Mouse (Mus musculus) ES-E14 (cell line): Measurements from ENCODE around the gene E130308A19Rik. TPM values are rescaled to one million over a fixed set of nuclear protein-coding genes. Genes with fewer than 3 reads are reported as not detected.
A peak's percentile ranks its signal among the peaks of the same experiment; 100 is the strongest.
"Not testable (repeated sequence)": the region's sequence is repeated elsewhere in the genome, so short reads cannot be mapped to it uniquely, and the experiment has no call there.

ENCODE experiments used
- DNase-seq: peaks from one replicate; pipeline ENCODE4 v3.0.0-alpha.2; 2013; ENCODE audit warnings: low read depth, low spot score
- H3K27ac ChIP-seq: 2 replicates; pipeline ENCODE4 v1.5.1; 2012; ENCODE audit warnings: low read depth, mild to moderate bottlenecking, low read length, moderate library complexity, mixed read lengths; ENCODE audit not compliant: poor library complexity, insufficient read depth, severe bottlenecking
- H3K36me3 ChIP-seq: 2 replicates; pipeline ENCODE4 v1.6.1; 2012; ENCODE audit warnings: mild to moderate bottlenecking, low read length, moderate library complexity, mixed read lengths; ENCODE audit not compliant: control insufficient read depth, poor library complexity, insufficient read depth, severe bottlenecking
- H3K4me1 ChIP-seq, 2 experiments: fragments of 150-350 bp in 1 of 2; sonication (generic) in 1 of 2; 2 replicates each; pipeline ENCODE4 v1.6.1; 2012; ENCODE audit warnings: low read length in 2 of 2, mild to moderate bottlenecking in 1 of 2, mixed read lengths in 1 of 2; ENCODE audit not compliant: control insufficient read depth in 2 of 2, insufficient read depth in 2 of 2, poor library complexity in 1 of 2
- H3K4me3 ChIP-seq, 2 experiments: fragments of 150-350 bp in 1 of 2; sonication (generic) in 1 of 2; 2 replicates each; pipeline ENCODE4 v1.5.1; 2012; ENCODE audit warnings: low read length in 2 of 2, low read depth in 1 of 2, mild to moderate bottlenecking in 1 of 2, mixed read lengths in 1 of 2; ENCODE audit not compliant: insufficient read depth in 1 of 2, poor library complexity in 1 of 2, severe bottlenecking in 1 of 2
- H3K9ac ChIP-seq: 2 replicates; pipeline ENCODE4 v1.6.1; 2012; ENCODE audit warnings: low read depth, mild to moderate bottlenecking, low read length, mixed read lengths; ENCODE audit not compliant: poor library complexity, insufficient read depth, severe bottlenecking
- H3K9me3 ChIP-seq: fragments of 150-350 bp; sonication (generic); 2 replicates; pipeline ENCODE4 v1.6.1; 2012; ENCODE audit warnings: low read depth, mild to moderate bottlenecking, low read length; ENCODE audit not compliant: control insufficient read depth, insufficient read depth
- CHD2 ChIP-seq: IDR thresholded peaks from 2 replicates; pipeline ENCODE4 v1.6.1; 2014; ENCODE audit warnings: mild to moderate bottlenecking, low read depth, low read length, inconsistent platforms
- HCFC1 ChIP-seq: IDR thresholded peaks from 2 replicates; pipeline ENCODE4 v1.6.1; 2012; ENCODE audit warnings: low read length, inconsistent platforms, borderline replicate concordance; ENCODE audit not compliant: insufficient read depth
- MAFK ChIP-seq: IDR thresholded peaks from 2 replicates; pipeline ENCODE4 v1.6.1; 2014; ENCODE audit warnings: mild to moderate bottlenecking, low read depth, low read length, inconsistent platforms; ENCODE audit not compliant: insufficient read depth
- ZC3H11A ChIP-seq: IDR thresholded peaks from 2 replicates; pipeline ENCODE4 v1.6.1; 2012; ENCODE audit warnings: low read depth, mild to moderate bottlenecking, inconsistent platforms, low read length, borderline replicate concordance
- ZNF384 ChIP-seq: IDR thresholded peaks from 2 replicates; pipeline ENCODE4 v1.6.1; 2012; ENCODE audit warnings: low read depth, low read length, inconsistent platforms
- in situ Hi-C, 2 experiments: fragments of 600-800 bp; cut with MboI; formaldehyde crosslinking; loops; one replicate each; pipeline ENCODE4 v1.15.1; 2025; ENCODE audit warnings: low sequenced_read_pairs in 2 of 2, inconsistent platforms in 1 of 2; ENCODE audit not compliant: unreplicated experiment in 2 of 2
- total RNA-seq: library from RNA; depleted of rRNA; stranded (reverse); fragments of 300-350 nt; gene quantifications from 2 replicates; pipeline ENCODE4 v1.2.3, GENCODE M21; 2012

E130308A19Rik gene
- total RNA-seq, 1 experiment: 14.9 TPM

- no peak overlapping the region for H3K27ac ChIP-seq
- H3K9ac ChIP-seq: no peak overlapping the region
- in situ Hi-C loops: no loop called here
- H3K4me1 ChIP-seq: peaks cover 2 to 5% of the 10 kb centered on the region in 2 experiments; a peak in 3 of 4 replicates
- H3K36me3 ChIP-seq: peaks cover 1% of the 10 kb centered on the region; the same call in 1 of the 2 replicates
- no peak for DNase-seq
- no peaks in the 10 kb centered on the region for H3K9me3 ChIP-seq
- H3K4me3 ChIP-seq: no peak overlapping the region
- TF ChIP-seq ZNF384: no peak
- TF ChIP-seq ZC3H11A: peak; percentile 70
- no peak for TF ChIP-seq CHD2
Observed at GRCm38 (mm10) chr4:59786661-59787060, 160.7 kb downstream of the E130308A19Rik start.

GRCm38 (mm10) chr4:59787126-59787525, 161.1 kb downstream of the E130308A19Rik start:
- Histone ChIP-seq H3K9me3 (no peaks in the 10 kb centered on the region), H3K4me3 (no peak overlapping the region), H3K9ac (no peak overlapping the region), H3K27ac (no peak overlapping the region), H3K36me3 (no peaks in the 10 kb centered on the region), H3K4me1 (peaks cover 0 to 5% of the 10 kb centered on the region in 2 experiments; a peak in 2 of 4 replicates)
- no peak for DNase-seq
- no peak for TF ChIP-seq ZNF384
- TF ChIP-seq HCFC1: no peak
- TF ChIP-seq CHD2: no peak
- TF ChIP-seq MAFK: no peak
- TF ChIP-seq ZC3H11A: no peak
- in situ Hi-C loops: no loop called here

- no peak overlapping the region for H3K9ac ChIP-seq
- no peak overlapping the region for H3K4me3 ChIP-seq
- H3K36me3 ChIP-seq: no peaks in the 10 kb centered on the region
- H3K27ac ChIP-seq: no peak overlapping the region
- no peak for DNase-seq
- H3K4me1 ChIP-seq: peaks cover 0 to 5% of the 10 kb centered on the region in 2 experiments; a peak in 2 of 4 replicates
- in situ Hi-C loops: no loop called here
- TF ChIP-seq ZC3H11A: no peak
- no peak for TF ChIP-seq ZNF384
- H3K9me3 ChIP-seq: no peaks in the 10 kb centered on the region
Observed at GRCm38 (mm10) chr4:59789015-59789414, 163.0 kb downstream of the E130308A19Rik start.

- H3K9me3 ChIP-seq, DNase-seq, H3K4me1 ChIP-seq, H3K4me3 ChIP-seq, in situ Hi-C loops, H3K36me3 ChIP-seq, H3K27ac ChIP-seq, H3K9ac ChIP-seq: not testable (repeated sequence)
Observed at GRCm38 (mm10) chr4:59793626-59794025, 167.6 kb downstream of the E130308A19Rik start.

GRCm38 (mm10) chr4:59794116-59794515, 168.1 kb downstream of the E130308A19Rik start:
- Histone ChIP-seq H3K9me3 (no peaks in the 10 kb centered on the region), H3K9ac (no peak overlapping the region), H3K4me3 (no peak overlapping the region), H3K27ac (no peak overlapping the region), H3K36me3 (no peaks in the 10 kb centered on the region), H3K4me1 (no peaks in the 10 kb centered on the region)
- in situ Hi-C loops: no loop called here
- TF ChIP-seq CHD2 (no peak), ZNF384 (no peak), HCFC1 (no peak), ZC3H11A (no peak), MAFK (no peak)
- DNase-seq: no peak
